Mouse (Mus musculus) liver, embryonic 16.5 days (tissue): ENCODE results near the gene Klhl32. TPM values are rescaled to one million over a fixed set of nuclear protein-coding genes. Genes with fewer than 3 reads are reported as not detected.

ENCODE experiments used
- ATAC-seq: fragments of 200-750 bp; cut with Nextera tagmentation; 2 replicates; pipeline ENCODE4 v1.8.0; 2017; ENCODE audit warnings: low read depth, mild to moderate bottlenecking, moderate number of reproducible peaks, moderate library complexity
- H3K27ac ChIP-seq: fragments of 300-500 bp; sonication (generic); 2 replicates; pipeline ENCODE4 v1.5.1; 2014; ENCODE audit warnings: mild to moderate bottlenecking, low read length
- H3K27me3 ChIP-seq: fragments of 300-500 bp; sonication (generic); 2 replicates; pipeline ENCODE4 v1.6.1; 2014; ENCODE audit warnings: low read depth, low read length, mixed read lengths; ENCODE audit not compliant: control insufficient read depth, insufficient read depth
- H3K36me3 ChIP-seq: fragments of 300-500 bp; sonication (generic); 2 replicates; pipeline ENCODE4 v1.6.1; 2014; ENCODE audit warnings: mild to moderate bottlenecking; ENCODE audit not compliant: control insufficient read depth, insufficient read depth
- H3K4me1 ChIP-seq: fragments of 300-500 bp; sonication (generic); 2 replicates; pipeline ENCODE4 v1.6.1; 2014; ENCODE audit warnings: low read depth, low read length, mixed read lengths; ENCODE audit not compliant: control insufficient read depth
- H3K4me2 ChIP-seq: fragments of 300-500 bp; sonication (generic); 2 replicates; pipeline ENCODE4 v1.6.1; 2014; ENCODE audit warnings: low read depth, low read length, mixed read lengths
- H3K4me3 ChIP-seq: fragments of 300-500 bp; sonication (generic); 2 replicates; pipeline ENCODE4 v1.5.1; 2014; ENCODE audit warnings: low read depth, mild to moderate bottlenecking, low read length
- H3K9ac ChIP-seq: fragments of 300-500 bp; sonication (generic); 2 replicates; pipeline ENCODE4 v1.6.1; 2014; ENCODE audit warnings: low read depth, low read length
- H3K9me3 ChIP-seq: fragments of 300-500 bp; sonication (generic); replicated peaks from 2 replicates; pipeline ENCODE4 v1.6.1; 2016; ENCODE audit warnings: low read length; ENCODE audit not compliant: control insufficient read depth
- WGBS: fragments of 180-500 bp; shearing (Covaris S2); extraction: QIAGEN DNeasy Blood & Tissue Kit; methylation state at CpG from one replicate; pipeline ENCODE4 v1.1.7; 2014; ENCODE audit not compliant: insufficient replicate concordance; 5-methylcytosine and 5-hydroxymethylcytosine counted together
- polyA plus RNA-seq: library from polyadenylated mRNA; unstranded; fragments of >200 nt; fragmentation: Nextera tagmentation; extraction: Ambion mirVana; gene quantifications from 2 replicates; pipeline ENCODE4 v1.2.1, GENCODE M21; 2015

Gene Klhl32
- polyA plus RNA-seq, 1 experiment from 2014 or later, result 0.19 TPM

GRCm38 (mm10) chr4:24800345-24800936, 50.5 kb downstream of the Klhl32 start:
- no peak overlapping the region for H3K27ac ChIP-seq
- no peak overlapping the region for H3K9ac ChIP-seq
- no peaks in the 10 kb centered on the region for H3K9me3 ChIP-seq
- WGBS, result 64% methylated on average over 9 of the region's 9 CpGs
- H3K4me3 ChIP-seq, result no peak overlapping the region
- H3K36me3 ChIP-seq, result no peaks in the 10 kb centered on the region
- no peak for ATAC-seq
- H3K27me3 ChIP-seq, result no peaks in the 10 kb centered on the region
- H3K4me1 ChIP-seq, result no peaks in the 10 kb centered on the region
- no peak overlapping the region for H3K4me2 ChIP-seq

- Histone ChIP-seq H3K27ac (no peak overlapping the region), H3K4me1 (no peaks in the 10 kb centered on the region), H3K9ac (no peak overlapping the region), H3K9me3 (no peaks in the 10 kb centered on the region), H3K27me3 (no peaks in the 10 kb centered on the region), H3K36me3 (no peaks in the 10 kb centered on the region), H3K4me2 (no peak overlapping the region), H3K4me3 (no peak overlapping the region)
- WGBS, result 64% methylated on average over 6 of the region's 6 CpGs
- no peak for ATAC-seq
These were observed 51.9 kb downstream of the Klhl32 start for GRCm38 (mm10) chr4:24799037-24799436.

DNA sequence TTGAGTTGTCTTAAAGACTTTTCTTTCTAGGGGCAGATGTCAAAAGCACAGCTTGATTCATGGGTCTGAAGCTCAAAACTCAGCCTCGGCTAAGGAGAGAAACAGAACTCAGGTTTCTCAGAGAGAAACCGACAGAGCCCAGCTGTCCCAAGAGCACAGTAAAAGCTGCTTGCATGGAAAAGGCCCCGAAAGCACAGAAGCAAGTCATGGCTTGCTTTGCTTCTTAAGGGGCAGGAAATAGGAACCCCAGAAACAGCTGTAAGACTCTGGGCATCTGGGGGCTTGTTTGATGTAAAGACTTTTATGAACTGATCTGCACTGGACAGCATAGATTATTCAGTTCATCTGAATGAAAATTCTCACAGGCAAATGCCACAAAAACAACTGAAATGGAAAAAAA, 53.1 kb downstream of the Klhl32 start:
- no peaks in the 10 kb centered on the region for H3K4me1 ChIP-seq
- H3K9me3 ChIP-seq, result no peaks in the 10 kb centered on the region
- no peak overlapping the region for H3K9ac ChIP-seq
- no peaks in the 10 kb centered on the region for H3K27me3 ChIP-seq
- no peak overlapping the region for H3K4me3 ChIP-seq
- no peak overlapping the region for H3K27ac ChIP-seq
- H3K4me2 ChIP-seq, result no peak overlapping the region
- no peaks in the 10 kb centered on the region for H3K36me3 ChIP-seq
- no peak for ATAC-seq
- WGBS, result 58% methylated on average over 3 of the region's 3 CpGs

DNA sequence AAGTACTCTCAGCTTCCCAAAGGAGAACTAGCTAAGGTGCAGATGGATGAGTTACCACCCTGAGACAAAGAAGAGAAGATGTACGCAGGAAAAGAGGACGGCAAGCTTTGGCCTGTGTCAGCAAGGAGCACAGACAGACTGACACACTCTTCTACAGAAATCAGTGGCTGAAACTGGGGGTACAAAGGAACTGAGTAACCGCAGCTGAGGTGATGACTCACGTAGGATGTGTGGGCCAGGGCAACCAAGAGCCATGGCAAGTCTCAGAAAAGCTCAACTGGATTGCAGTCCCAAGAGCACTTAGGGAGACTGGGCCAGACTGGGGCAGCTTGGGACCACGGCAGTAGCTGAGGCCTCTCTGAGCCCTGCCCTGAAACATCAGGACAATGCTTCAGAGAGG, 53.6 kb downstream of the Klhl32 start:
- Histone ChIP-seq H3K4me3 (no peak overlapping the region), H3K9ac (no peak overlapping the region), H3K9me3 (no peaks in the 10 kb centered on the region), H3K4me2 (no peak overlapping the region), H3K36me3 (no peaks in the 10 kb centered on the region), H3K27me3 (no peaks in the 10 kb centered on the region), H3K27ac (no peak overlapping the region), H3K4me1 (no peaks in the 10 kb centered on the region)
- 60% methylated on average over 5 of the region's 5 CpGs for whole genome bisulfite sequencing
- ATAC-seq, result no peak

GRCm38 (mm10) chr4:24796229-24796628, 54.7 kb downstream of the Klhl32 start:
- H3K4me1 ChIP-seq, result no peaks in the 10 kb centered on the region
- H3K4me2 ChIP-seq, result no peak overlapping the region
- no peak overlapping the region for H3K27ac ChIP-seq
- H3K4me3 ChIP-seq, result no peak overlapping the region
- 57% methylated on average over 1 of the region's 1 CpGs for WGBS
- no peak overlapping the region for H3K9ac ChIP-seq
- ATAC-seq, result no peak
- H3K9me3 ChIP-seq, result no peaks in the 10 kb centered on the region
- no peaks in the 10 kb centered on the region for H3K36me3 ChIP-seq
- no peaks in the 10 kb centered on the region for H3K27me3 ChIP-seq

DNA sequence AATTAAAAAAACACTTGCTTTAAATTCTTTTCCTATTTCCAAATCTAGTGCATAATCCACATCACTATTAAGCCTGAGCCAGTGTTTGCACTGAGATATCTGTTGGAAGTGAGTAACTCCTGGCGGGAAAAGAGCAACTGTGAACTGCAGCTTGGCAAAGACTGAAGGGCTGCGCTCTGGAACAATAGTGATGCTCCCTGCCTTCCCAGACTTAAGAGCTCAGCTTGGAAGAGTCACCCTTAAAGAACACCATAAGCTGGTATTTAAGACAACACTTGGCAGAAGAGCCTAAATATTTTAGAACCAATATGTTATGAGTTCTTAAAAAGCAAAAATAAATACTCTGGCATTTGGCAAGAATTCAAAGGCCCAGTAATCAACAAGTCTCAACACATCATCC, 55.7 kb downstream of the Klhl32 start:
- no peaks in the 10 kb centered on the region for H3K4me1 ChIP-seq
- WGBS, result 67% methylated on average over 2 of the region's 2 CpGs
- H3K9ac ChIP-seq, result no peak overlapping the region
- H3K27me3 ChIP-seq, result no peaks in the 10 kb centered on the region
- ATAC-seq, result no peak
- H3K27ac ChIP-seq, result no peak overlapping the region
- H3K36me3 ChIP-seq, result no peaks in the 10 kb centered on the region
- no peaks in the 10 kb centered on the region for H3K9me3 ChIP-seq
- H3K4me2 ChIP-seq, result no peak overlapping the region
- H3K4me3 ChIP-seq, result no peak overlapping the region

DNA sequence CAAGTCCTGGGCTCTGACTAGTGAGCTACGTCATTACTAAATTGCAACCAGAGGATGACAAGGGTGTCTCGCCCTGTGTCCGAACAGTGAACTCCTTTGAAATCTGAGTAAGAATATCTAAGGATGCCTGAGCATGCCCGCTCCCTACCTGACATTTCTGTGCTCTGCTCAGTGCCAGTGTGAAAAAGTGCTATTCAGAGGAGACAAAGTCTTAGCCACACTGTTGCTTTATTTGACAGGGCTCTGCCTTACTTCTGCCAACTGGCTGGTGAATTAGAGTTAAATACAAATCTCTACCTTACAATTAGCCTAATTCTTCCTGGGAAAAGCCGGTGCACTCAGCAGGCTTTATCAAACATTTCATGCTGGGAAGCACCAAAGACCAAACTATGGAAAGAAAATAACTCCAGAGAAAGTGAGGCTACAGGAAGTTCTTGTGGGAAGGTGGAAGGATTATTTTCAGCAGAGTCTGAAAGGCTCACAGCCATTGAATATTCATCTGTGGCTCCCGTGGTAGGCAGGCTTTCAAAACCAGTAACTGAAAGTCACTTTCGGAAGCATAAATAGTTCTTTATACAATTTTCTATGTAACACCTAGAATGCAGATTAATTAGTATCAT, 57.1 kb downstream of the Klhl32 start:
- Histone ChIP-seq H3K4me3 (no peak overlapping the region), H3K4me1 (no peaks in the 10 kb centered on the region), H3K36me3 (no peaks in the 10 kb centered on the region), H3K27me3 (no peaks in the 10 kb centered on the region), H3K9ac (no peak overlapping the region), H3K27ac (no peak overlapping the region), H3K9me3 (no peaks in the 10 kb centered on the region), H3K4me2 (no peak overlapping the region)
- ATAC-seq, result no peak
- WGBS, result 56% methylated on average over 7 of the region's 7 CpGs

GRCm38 (mm10) chr4:24792416-24792981, 58.4 kb downstream of the Klhl32 start:
- Histone ChIP-seq H3K4me1 (no peaks in the 10 kb centered on the region), H3K9me3 (no peaks in the 10 kb centered on the region), H3K27ac (no peak overlapping the region), H3K4me3 (no peak overlapping the region), H3K36me3 (no peaks in the 10 kb centered on the region), H3K4me2 (no peak overlapping the region), H3K27me3 (no peaks in the 10 kb centered on the region), H3K9ac (no peak overlapping the region)
- 36% methylated on average over 16 of the region's 16 CpGs for WGBS
- ATAC-seq, result no peak

- Histone ChIP-seq H3K27ac (no peak overlapping the region), H3K9me3 (no peaks in the 10 kb centered on the region), H3K36me3 (no peaks in the 10 kb centered on the region), H3K4me1 (no peaks in the 10 kb centered on the region), H3K4me3 (no peak overlapping the region), H3K27me3 (no peaks in the 10 kb centered on the region), H3K9ac (no peak overlapping the region), H3K4me2 (no peak overlapping the region)
- WGBS, result 55% methylated on average over 1 of the region's 1 CpGs
- no peak for ATAC-seq
These were observed 61.6 kb downstream of the Klhl32 start for GRCm38 (mm10) chr4:24789331-24789730.
